Mouse (Mus musculus) c-Kit-positive CD71-positive TER-119-positive erythroid progenitor cells, embryonic 14.5 days (primary cell): Measurements from ENCODE around the gene Dnase2a.
A peak's percentile ranks its signal among the peaks of the same experiment; 100 is the strongest.

Experiments used
- DNase-seq: peaks from one replicate; pipeline ENCODE4 v3.0.0-alpha.2; 2013; ENCODE audit warnings: low spot score

The Dnase2a gene

GRCm38 (mm10) chr8:84908421-84909161 is at the start of gene Dnase2a:
Dnase2a (plus strand) TSS chr8:84908560.
- peak; percentile 98 for DNase-seq

- peak; percentile 79 for DNase-seq
Measured at GRCm38 (mm10) chr8:84871376-84872308, 36.7 kb upstream of the Dnase2a start, which contains the start of gene Syce2. Syce2 (plus strand) TSS chr8:84872111.

- DNase-seq = peak; percentile 57
Measured at GRCm38 (mm10) chr8:84872309-84872965, 35.9 kb upstream of the Dnase2a start.

GRCm38 (mm10) chr8:84873016-84873415 is 35.3 kb upstream of the Dnase2a start:
- DNase-seq = no peak

GRCm38 (mm10) chr8:84874339-84874738 is 34.0 kb upstream of the Dnase2a start:
- DNase-seq = no peak

- no peak for DNase-seq
Measured at GRCm38 (mm10) chr8:84877297-84878035, 30.9 kb upstream of the Dnase2a start.

- no peak for DNase-seq
Measured at GRCm38 (mm10) chr8:84878915-84879314, 29.4 kb upstream of the Dnase2a start.

GRCm38 (mm10) chr8:84884728-84885127 is 23.6 kb upstream of the Dnase2a start:
- DNase-seq = no peak

- DNase-seq = no peak
Measured at GRCm38 (mm10) chr8:84888280-84888679, 20.1 kb upstream of the Dnase2a start.

GRCm38 (mm10) chr8:84889141-84889540 is 19.2 kb upstream of the Dnase2a start:
- DNase-seq = no peak

GRCm38 (mm10) chr8:84892993-84893708 is 15.2 kb upstream of the Dnase2a start:
- no peak for DNase-seq

- peak; percentile 95 for DNase-seq
Measured at GRCm38 (mm10) chr8:84893709-84894134, 14.6 kb upstream of the Dnase2a start, which contains the start of gene Gcdh. Gcdh (minus strand) TSS chr8:84893921.

- DNase-seq = no peak
Measured at GRCm38 (mm10) chr8:84895963-84896362, 12.4 kb upstream of the Dnase2a start.

- peak; percentile 87 for DNase-seq
Measured at GRCm38 (mm10) chr8:84901071-84901470, 7.3 kb upstream of the Dnase2a start.

- DNase-seq = peak; percentile 89
Measured at GRCm38 (mm10) chr8:84901752-84902151, 6.6 kb upstream of the Dnase2a start, which contains the start of gene Klf1. Klf1 (plus strand) TSS chr8:84901928.

- DNase-seq = no peak
Measured at GRCm38 (mm10) chr8:84902367-84902919, 5.9 kb upstream of the Dnase2a start.

GRCm38 (mm10) chr8:84902920-84903661 is 5.3 kb upstream of the Dnase2a start:
- peak; percentile 81 for DNase-seq

GRCm38 (mm10) chr8:84904351-84904750 is 4.0 kb upstream of the Dnase2a start:
- no peak for DNase-seq

- DNase-seq = no peak
Measured at GRCm38 (mm10) chr8:84907037-84907436, 1.3 kb upstream of the Dnase2a start.

- no peak for DNase-seq
Measured at GRCm38 (mm10) chr8:84907493-84907892, 867 bp upstream of the Dnase2a start.
